Comparison of ENCODE assay signal across 33 mouse cellular contexts in the genomic region with DNA sequence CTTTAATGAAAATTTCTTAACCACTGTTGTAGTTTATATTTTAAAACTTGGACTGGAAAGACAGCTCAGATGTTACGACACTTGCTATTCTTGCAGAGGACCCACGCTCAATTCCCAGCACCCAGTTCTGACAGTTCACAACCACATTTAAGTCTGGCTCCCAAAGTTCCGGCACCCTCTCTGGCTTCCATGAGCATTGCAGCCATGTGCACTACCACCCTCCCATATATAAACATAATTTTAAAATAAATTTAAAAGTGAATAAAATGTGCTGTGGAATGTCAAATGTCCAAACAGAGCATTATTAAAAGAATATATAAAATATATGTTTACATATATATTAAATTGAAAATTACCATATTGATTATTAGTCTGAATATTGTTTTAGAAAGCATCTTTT.
"Had no signal": no experiment of that assay in that cellular context is flagged by ENCODE, and none has a peak within 500 bp of the region (broad histone marks: within the 10 kb centered on the region; RNA-seq: fewer than 3 reads in every experiment).

No protein-coding gene starts in this region.

- H3K4me1 ChIP-seq: heart, embryonic 15.5 days had no signal

- H3K4me3 ChIP-seq: heart, embryonic 12.5 days; heart, embryonic 13.5 days; heart, embryonic 15.5 days; hindbrain, embryonic 10.5 days; hindbrain, embryonic 12.5 days; hindbrain, embryonic 13.5 days; hindbrain, embryonic 15.5 days; intestine, embryonic 15.5 days; kidney, embryonic 15.5 days; layer of hippocampus, adult 2 months; left cerebral cortex, adult 2 months had no signal

- H3K4me2 ChIP-seq: heart, embryonic 12.5 days; heart, embryonic 13.5 days; heart, embryonic 15.5 days; hindbrain, embryonic 12.5 days; hindbrain, embryonic 13.5 days; hindbrain, embryonic 14.5 days; hindbrain, embryonic 15.5 days; intestine, embryonic 15.5 days; kidney, embryonic 15.5 days had no signal

- H3K9me3 ChIP-seq: heart, embryonic 13.5 days; heart, embryonic 15.5 days; hindbrain, embryonic 12.5 days; hindbrain, embryonic 13.5 days; hindbrain, embryonic 15.5 days; intestine, embryonic 15.5 days; kidney, embryonic 15.5 days had no signal

- H3K9ac ChIP-seq: heart, embryonic 12.5 days; heart, embryonic 13.5 days; heart, embryonic 15.5 days; hindbrain, embryonic 12.5 days; hindbrain, embryonic 13.5 days; hindbrain, embryonic 14.5 days; hindbrain, embryonic 15.5 days; intestine, embryonic 15.5 days; kidney, embryonic 15.5 days had no signal

- H3K36me3 ChIP-seq: heart, embryonic 12.5 days; heart, embryonic 13.5 days; heart, embryonic 15.5 days; hindbrain, embryonic 10.5 days; hindbrain, embryonic 12.5 days; hindbrain, embryonic 13.5 days; hindbrain, embryonic 15.5 days; intestine, embryonic 15.5 days; kidney, embryonic 15.5 days had no signal

- ATAC-seq: hindbrain, embryonic 16.5 days; hindbrain, postnatal 0 days; inflammation-experienced regulatory T-cells, adult 6 months; intestine, embryonic 15.5 days; intestine, postnatal 0 days had no signal

- DNase-seq: heart, postnatal 10 days; heart, postnatal 14 days; heart, postnatal 36 days; heart, postnatal 4 days; kidney, adult 11 months; kidney, adult 18-20 months; kidney, adult 2 months; kidney, adult 8-10 months; kidney, adult 9 months; kidney, postnatal 10 days; kidney, postnatal 14 days; kidney, postnatal 25 days; kidney, postnatal 36 days; kidney, postnatal 4 days; layer of hippocampus, adult 9-11 months; layer of hippocampus, postnatal 36 days had no signal

- H3K27me3 ChIP-seq: heart, embryonic 12.5 days; heart, embryonic 13.5 days; heart, embryonic 15.5 days; hindbrain, embryonic 12.5 days; hindbrain, embryonic 13.5 days; hindbrain, embryonic 15.5 days; intestine, embryonic 15.5 days; kidney, embryonic 15.5 days had no signal

- H3K27ac ChIP-seq: heart, embryonic 13.5 days; heart, embryonic 15.5 days; hindbrain, embryonic 10.5 days; hindbrain, embryonic 12.5 days; hindbrain, embryonic 13.5 days; hindbrain, embryonic 14.5 days; hindbrain, embryonic 15.5 days; hindbrain, postnatal 0 days; intestine, embryonic 15.5 days; kidney, postnatal 0 days; layer of hippocampus, adult 2 months; left cerebral cortex, adult 2 months had no signal
